Mouse (Mus musculus): ENCODE measurements around the gene Fgf11. TPM values are rescaled to one million over a fixed set of nuclear protein-coding genes. Genes with fewer than 3 reads are reported as not detected.

Fgf11 gene
- polyA plus RNA-seq, 1 experiment from 2014 or later: 3.6 TPM

DNA sequence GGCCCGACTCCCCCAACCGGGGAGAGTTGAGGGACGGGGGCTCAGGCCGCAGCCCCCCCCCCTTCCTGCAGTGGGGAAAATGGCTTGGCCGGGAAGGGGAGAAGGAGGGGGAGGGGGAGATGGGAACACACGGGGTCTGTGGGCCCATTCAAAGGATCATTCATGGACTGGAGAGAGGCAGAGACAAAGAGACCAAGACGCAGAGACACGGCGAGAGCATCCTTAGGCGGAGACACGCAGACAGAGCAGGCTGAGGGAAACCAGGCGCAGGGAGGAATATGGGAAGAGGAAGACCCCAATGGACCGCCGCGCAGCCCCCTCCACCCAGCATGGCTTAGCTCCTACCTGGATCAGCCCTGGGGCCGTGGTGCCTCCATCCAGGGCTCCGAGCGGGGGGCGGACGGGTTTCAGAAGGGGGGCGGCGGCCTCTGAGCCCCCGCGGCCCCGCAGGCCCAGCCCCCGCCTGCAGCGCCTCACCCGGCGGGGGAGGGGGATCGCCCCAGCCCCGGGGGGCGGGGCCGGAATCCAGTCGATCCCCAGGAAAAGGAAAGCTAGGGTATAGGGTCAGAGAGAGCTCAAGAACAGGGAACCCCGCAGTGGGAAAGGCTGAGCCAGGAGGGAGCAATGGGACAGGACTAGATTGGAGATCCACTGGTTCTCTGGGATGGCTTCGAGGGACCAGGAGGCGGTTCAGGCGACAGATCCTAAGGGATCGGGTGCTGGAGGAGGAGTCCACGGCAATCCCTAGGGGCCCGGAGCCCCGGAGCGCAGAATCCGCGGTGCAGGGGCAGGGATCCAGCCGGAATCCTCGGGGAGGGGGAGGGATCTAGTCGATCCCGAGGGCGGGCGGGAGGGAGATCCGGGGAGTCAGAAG, 35.3 kb upstream of the Fgf11 start:
- no peak for ATAC-seq (ENCODE audit: insufficient number of reproducible peaks, insufficient read depth, low FRiP score, low TSS enrichment, low read depth)
- Histone ChIP-seq H3K9ac (peak overlapping the region; percentile 84), H3K27ac (peak overlapping the region; percentile 95), H3K27me3 (no peaks in the 10 kb centered on the region), H3K36me3 (peaks cover 20% of the 10 kb centered on the region), H3K4me2 (peak overlapping the region; percentile 92), H3K4me3 (peak overlapping the region; percentile 80), H3K4me1 (peaks cover 45% of the 10 kb centered on the region), H3K9me3 (no peaks in the 10 kb centered on the region)
- under 1% methylated on average over 46 of the region's 52 CpGs for WGBS

DNA sequence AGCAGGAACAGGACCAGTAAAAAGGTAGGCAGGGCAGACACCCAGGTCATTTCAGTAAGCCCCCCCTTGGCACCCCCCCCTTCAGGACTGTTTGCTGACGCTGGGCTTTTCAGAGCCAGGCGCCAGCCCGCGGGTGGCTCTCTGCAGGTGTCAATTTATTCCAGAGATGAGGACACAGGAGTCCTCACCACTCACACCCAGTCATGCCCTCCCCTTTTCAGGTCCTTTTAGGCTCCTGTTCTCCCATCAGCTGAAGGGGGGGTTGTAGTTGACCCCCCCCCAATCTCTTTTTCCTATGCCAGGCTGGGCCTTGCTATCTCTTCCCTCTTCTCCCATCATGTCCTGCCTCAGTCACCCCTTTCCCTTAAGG, 34.3 kb upstream of the Fgf11 start:
- H3K9ac ChIP-seq: peak overlapping the region; percentile 84
- peaks cover 50% of the 10 kb centered on the region for H3K4me1 ChIP-seq
- H3K9me3 ChIP-seq: no peaks in the 10 kb centered on the region
- H3K27me3 ChIP-seq: no peaks in the 10 kb centered on the region
- peaks cover 29% of the 10 kb centered on the region for H3K36me3 ChIP-seq
- H3K4me2 ChIP-seq: peak overlapping the region; percentile 92
- no peak for ATAC-seq (ENCODE audit: insufficient number of reproducible peaks, insufficient read depth, low FRiP score, low TSS enrichment, low read depth)
- H3K27ac ChIP-seq: no peak overlapping the region
- WGBS: 0% methylated on average over 4 of the region's 4 CpGs
- H3K4me3 ChIP-seq: peak overlapping the region; percentile 80

DNA sequence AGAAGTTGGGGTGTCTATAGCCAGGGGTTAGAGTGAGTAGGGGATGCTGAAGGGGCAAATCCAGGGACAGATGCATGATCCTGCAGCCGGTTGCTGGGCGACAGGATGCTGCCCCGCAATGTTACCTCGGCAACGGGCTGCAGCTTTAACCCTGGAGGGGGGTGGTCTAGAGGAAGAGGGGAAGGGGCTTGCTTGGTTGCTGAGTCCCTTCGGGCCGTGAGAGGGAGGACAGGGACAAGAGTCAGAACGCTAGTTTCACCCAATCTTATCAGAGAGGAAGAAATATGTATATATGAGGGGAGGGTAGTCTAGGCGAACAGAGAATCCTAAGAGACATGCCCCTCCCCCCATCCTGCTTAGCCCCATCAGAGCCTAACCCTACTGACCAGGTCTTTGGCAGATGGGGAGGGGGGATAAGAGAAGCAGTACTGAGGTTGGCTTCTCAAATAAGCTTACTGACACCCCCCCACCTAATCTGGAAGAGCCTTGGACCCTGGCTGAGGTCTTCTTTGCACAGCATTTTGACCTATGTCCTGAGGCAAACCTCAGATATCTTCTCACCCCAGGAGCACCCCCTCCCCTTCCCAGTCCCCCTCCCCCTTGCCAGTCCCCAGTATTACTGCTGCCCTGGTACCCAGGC, 33.8 kb upstream of the Fgf11 start:
- H3K9me3 ChIP-seq: no peaks in the 10 kb centered on the region
- H3K9ac ChIP-seq: peak overlapping the region; percentile 84
- H3K4me3 ChIP-seq: peak overlapping the region; percentile 80
- H3K36me3 ChIP-seq: peaks cover 31% of the 10 kb centered on the region
- 10% methylated on average over 9 of the region's 9 CpGs for whole genome bisulfite sequencing
- peak overlapping the region; percentile 92 for H3K4me2 ChIP-seq
- ATAC-seq (ENCODE audit: insufficient number of reproducible peaks, insufficient read depth, low FRiP score, low TSS enrichment, low read depth): no peak
- peaks cover 50% of the 10 kb centered on the region for H3K4me1 ChIP-seq
- no peaks in the 10 kb centered on the region for H3K27me3 ChIP-seq
- H3K27ac ChIP-seq: peak overlapping the region; percentile 51; the same call in 1 of the 2 replicates

DNA sequence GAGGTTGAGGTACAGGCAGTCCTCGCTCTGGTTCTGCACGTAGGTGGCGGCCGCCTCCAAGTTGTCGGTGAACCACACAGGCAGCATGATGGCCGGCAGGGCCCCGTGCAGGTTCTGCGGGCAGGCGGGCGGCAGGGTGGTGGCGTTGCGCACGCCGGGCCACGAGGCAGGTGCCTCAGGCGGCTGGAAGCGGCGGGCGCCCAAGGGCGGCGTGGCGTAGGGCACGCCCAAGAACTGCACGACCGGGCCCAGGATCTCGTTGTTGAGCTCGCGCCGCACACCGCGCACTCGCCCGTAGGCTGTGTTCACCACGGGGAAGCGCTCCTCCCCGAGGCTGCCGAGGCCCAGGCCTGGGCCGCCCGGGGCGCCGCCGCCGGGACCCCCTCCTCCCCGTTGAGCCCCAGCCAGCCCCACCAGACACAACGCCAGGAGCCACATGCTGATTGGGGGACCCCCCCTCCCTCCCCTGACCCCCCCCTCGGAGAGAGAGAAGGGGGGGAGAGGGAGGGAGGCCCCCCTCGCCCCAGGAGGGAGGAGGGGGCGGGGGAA, 32.4 kb upstream of the Fgf11 start:
- ATAC-seq (ENCODE audit: insufficient number of reproducible peaks, insufficient read depth, low FRiP score, low TSS enrichment, low read depth): no peak
- peak overlapping the region; percentile 92 for H3K4me2 ChIP-seq
- peak overlapping the region; percentile 51 for H3K27ac ChIP-seq
- H3K9me3 ChIP-seq: no peaks in the 10 kb centered on the region
- H3K4me1 ChIP-seq: peaks cover 49% of the 10 kb centered on the region
- peak overlapping the region; percentile 80 for H3K4me3 ChIP-seq
- 8% methylated on average over 35 of the region's 48 CpGs for WGBS
- H3K9ac ChIP-seq: peak overlapping the region; percentile 84
- H3K36me3 ChIP-seq: peaks cover 36% of the 10 kb centered on the region
- H3K27me3 ChIP-seq: no peaks in the 10 kb centered on the region

DNA sequence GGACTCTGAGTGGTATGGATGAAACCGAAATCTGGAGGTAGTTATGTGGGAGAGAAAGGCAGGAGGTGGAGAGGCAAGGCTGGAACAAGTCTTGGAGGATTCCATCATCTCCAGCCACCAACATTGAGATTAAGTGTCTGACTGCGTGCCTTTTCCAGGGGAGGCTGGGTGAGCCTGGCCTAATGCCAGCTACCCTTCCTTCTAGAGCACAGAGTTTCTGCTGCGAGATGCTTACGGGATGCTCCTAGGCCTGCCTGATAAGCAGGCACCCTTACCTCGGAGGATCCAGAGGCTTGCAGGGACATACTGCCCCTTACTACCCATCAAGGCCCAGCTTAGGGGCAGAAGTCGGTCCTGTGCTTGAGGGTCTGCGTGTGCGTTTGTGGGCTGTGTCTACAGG, 31.9 kb upstream of the Fgf11 start:
- WGBS: 60% methylated on average over 8 of the region's 8 CpGs
- ATAC-seq (ENCODE audit: insufficient number of reproducible peaks, insufficient read depth, low FRiP score, low TSS enrichment, low read depth): no peak
- Histone ChIP-seq H3K4me2 (peak overlapping the region; percentile 92), H3K4me3 (peak overlapping the region; percentile 80), H3K36me3 (peaks cover 41% of the 10 kb centered on the region), H3K4me1 (peaks cover 46% of the 10 kb centered on the region), H3K27me3 (no peaks in the 10 kb centered on the region), H3K27ac (peak overlapping the region; percentile 51; the same call in 1 of the 2 replicates), H3K9ac (peak overlapping the region; percentile 84), H3K9me3 (no peaks in the 10 kb centered on the region)

DNA sequence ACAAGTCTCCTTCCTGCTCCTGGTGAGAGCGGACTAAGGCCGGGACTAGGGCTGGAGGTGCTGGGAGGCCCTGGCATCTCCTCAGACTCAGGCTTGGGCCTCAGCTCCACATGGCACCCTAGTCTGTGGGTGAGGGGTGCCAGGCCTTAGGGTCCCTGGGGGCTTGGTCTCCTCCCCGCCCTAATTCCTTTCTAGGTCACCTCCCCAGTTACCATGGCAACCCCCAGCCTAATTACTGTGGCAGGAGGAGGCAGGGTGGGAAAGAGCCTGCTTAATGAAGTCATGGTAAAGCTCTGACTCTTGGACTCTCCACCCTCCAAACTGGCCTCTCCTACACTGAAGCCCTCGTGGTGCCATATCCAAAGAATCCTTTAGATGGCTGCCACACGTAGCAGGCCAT, 27.2 kb upstream of the Fgf11 start:
- Histone ChIP-seq H3K9me3 (no peaks in the 10 kb centered on the region), H3K4me3 (no peak overlapping the region), H3K36me3 (peaks cover 86% of the 10 kb centered on the region), H3K4me1 (peaks cover 17% of the 10 kb centered on the region), H3K27me3 (no peaks in the 10 kb centered on the region), H3K27ac (no peak overlapping the region), H3K4me2 (no peak overlapping the region), H3K9ac (no peak overlapping the region)
- 72% methylated on average over 5 of the region's 5 CpGs for WGBS
- no peak for ATAC-seq (ENCODE audit: insufficient number of reproducible peaks, insufficient read depth, low FRiP score, low TSS enrichment, low read depth)

DNA sequence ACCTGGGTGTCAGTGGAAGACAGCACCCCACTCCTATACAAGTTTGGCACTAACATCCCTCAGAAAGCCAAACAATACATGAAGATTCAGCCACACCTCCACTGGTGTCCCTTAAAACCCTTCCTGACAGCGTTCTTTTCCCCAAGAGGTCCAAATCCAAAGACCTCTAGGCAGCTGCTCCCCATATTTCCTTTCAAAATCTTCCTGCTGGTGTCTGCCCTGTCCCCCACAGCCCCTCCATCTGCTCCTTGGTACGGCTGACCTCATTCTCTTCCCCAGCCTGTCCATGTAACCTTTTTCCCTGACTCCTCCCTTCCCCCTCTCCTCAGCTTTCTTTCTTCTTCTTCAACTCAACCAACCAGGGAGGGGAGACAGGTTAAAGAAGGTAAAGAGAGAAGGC, 21.8 kb upstream of the Fgf11 start:
- Histone ChIP-seq H3K4me2 (no peak overlapping the region), H3K9ac (no peak overlapping the region), H3K4me3 (no peak overlapping the region), H3K36me3 (peaks cover 48% of the 10 kb centered on the region), H3K27me3 (no peaks in the 10 kb centered on the region), H3K27ac (no peak overlapping the region), H3K4me1 (no peaks in the 10 kb centered on the region), H3K9me3 (no peaks in the 10 kb centered on the region)
- WGBS: 68% methylated on average over 2 of the region's 2 CpGs
- ATAC-seq (ENCODE audit: insufficient number of reproducible peaks, insufficient read depth, low FRiP score, low TSS enrichment, low read depth): no peak

DNA sequence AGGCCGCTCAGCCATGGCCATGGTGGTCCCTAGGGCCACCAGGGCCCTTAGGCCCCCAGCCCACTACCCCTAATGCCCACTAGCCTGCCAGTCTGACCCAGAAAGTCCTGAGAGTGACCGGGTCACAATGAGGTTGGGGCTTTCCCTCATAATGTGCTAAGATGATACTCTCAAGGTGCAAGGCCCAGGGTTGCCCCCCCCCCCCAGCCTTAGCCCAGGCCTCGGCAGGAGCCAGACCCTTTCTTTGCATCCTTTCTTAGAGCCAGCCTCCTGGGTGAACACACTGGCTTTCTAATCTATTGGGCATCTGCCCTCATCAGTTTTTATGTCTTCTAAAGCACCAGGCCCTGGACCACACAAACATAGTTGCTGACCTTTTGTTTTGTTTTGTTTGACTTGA, 20.4 kb upstream of the Fgf11 start, which contains the start of gene Spem1:
Spem1 (minus strand) TSS at position 101 of the 400 bp plus-strand sequence.
- Histone ChIP-seq H3K27ac (no peak within 1 kb of the TSS), H3K36me3 (peaks cover 35% of the 10 kb centered on the region), H3K4me1 (no peaks in the 10 kb centered on the region), H3K4me2 (no peak within 1 kb of the TSS), H3K9ac (no peak within 1 kb of the TSS), H3K4me3 (no peak within 1 kb of the TSS), H3K9me3 (peaks cover 7% of the 10 kb centered on the region; the same call in 1 of the 2 replicates), H3K27me3 (no peaks in the 10 kb centered on the region)
- 83% methylated on average over 3 of the region's 3 CpGs for WGBS
- no peak for ATAC-seq (ENCODE audit: insufficient number of reproducible peaks, insufficient read depth, low FRiP score, low TSS enrichment, low read depth)

DNA sequence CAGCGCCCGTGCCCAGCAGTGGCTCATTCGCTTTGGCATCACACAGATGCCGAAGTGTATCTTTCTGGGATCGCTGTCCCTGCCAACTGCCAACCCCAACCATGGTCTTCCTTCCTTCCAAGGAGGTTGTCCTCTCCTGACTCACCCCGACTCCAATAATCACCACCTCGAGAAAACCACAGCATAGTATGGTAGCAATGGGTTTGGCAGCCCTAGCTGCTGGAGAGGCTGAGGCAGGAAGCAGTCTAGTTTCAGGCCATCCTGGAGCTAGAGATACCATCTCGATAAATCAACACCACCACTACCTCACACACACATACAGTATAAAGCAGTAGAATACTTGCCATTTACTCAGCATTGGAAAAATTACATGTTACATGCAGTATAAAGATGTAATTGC, 17.2 kb upstream of the Fgf11 start:
- Histone ChIP-seq H3K9me3 (peaks cover 14% of the 10 kb centered on the region; the same call in 1 of the 2 replicates), H3K36me3 (peaks cover 4% of the 10 kb centered on the region; the same call in 1 of the 2 replicates), H3K27me3 (no peaks in the 10 kb centered on the region), H3K4me3 (no peak overlapping the region), H3K9ac (no peak overlapping the region), H3K4me1 (no peaks in the 10 kb centered on the region), H3K27ac (no peak overlapping the region), H3K4me2 (no peak overlapping the region)
- 90% methylated on average over 8 of the region's 8 CpGs for WGBS
- no peak for ATAC-seq (ENCODE audit: insufficient number of reproducible peaks, insufficient read depth, low FRiP score, low TSS enrichment, low read depth)

DNA sequence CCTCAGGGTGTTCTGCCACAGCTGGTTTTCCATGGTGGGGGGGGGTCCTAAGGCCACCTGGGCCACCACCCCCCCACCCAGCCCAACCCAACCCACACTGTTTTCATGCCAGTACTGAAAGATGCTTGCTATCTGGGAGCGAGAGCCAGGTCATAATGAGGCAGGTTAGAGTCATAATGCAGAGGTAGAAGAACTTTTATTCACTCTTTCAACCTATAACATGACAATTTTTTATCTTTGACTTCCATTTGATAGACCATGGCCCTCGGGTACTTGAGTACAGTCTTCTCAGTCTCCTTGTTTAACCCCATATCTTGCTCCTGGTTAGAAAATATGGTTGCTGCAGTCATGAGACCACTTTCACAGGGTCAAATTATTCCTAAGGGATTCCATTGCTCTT, 16.7 kb upstream of the Fgf11 start, which contains the start of gene Spem2:
Spem2 (minus strand) TSS at position 101 of the 400 bp plus-strand sequence.
- peaks cover 14% of the 10 kb centered on the region; the same call in 1 of the 2 replicates for H3K9me3 ChIP-seq
- no peaks in the 10 kb centered on the region for H3K27me3 ChIP-seq
- no peaks in the 10 kb centered on the region for H3K4me1 ChIP-seq
- ATAC-seq (ENCODE audit: insufficient number of reproducible peaks, insufficient read depth, low FRiP score, low TSS enrichment, low read depth): no peak
- WGBS: 77% methylated on average over 2 of the region's 2 CpGs
- H3K4me3 ChIP-seq: no peak within 1 kb of the TSS
- no peak within 1 kb of the TSS for H3K4me2 ChIP-seq
- H3K9ac ChIP-seq: no peak within 1 kb of the TSS
- H3K36me3 ChIP-seq: no peaks in the 10 kb centered on the region
- no peak within 1 kb of the TSS for H3K27ac ChIP-seq

DNA sequence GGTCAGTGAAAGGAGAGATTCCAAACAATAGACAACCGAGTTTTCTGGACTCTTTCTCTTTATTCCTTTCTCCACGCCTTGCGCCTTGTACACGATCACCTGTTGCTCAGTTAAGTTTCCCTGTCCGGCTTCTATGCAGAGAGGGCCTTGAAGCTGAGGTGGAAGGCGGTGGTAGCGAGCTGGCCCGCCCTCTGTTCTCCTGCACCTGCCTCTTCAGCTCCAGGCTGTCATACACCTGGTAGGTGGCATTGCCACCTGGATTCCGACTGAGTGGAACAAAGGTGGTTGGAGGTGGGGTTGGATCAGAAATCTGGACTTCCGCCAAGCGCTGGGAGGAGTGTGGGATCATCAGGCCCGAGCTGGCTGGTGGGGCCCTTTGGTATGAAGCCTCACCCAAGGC, 14.9 kb upstream of the Fgf11 start:
- no peak overlapping the region for H3K27ac ChIP-seq
- 88% methylated on average over 12 of the region's 12 CpGs for WGBS
- no peaks in the 10 kb centered on the region for H3K27me3 ChIP-seq
- H3K9me3 ChIP-seq: peaks cover 14% of the 10 kb centered on the region; the same call in 1 of the 2 replicates
- no peak overlapping the region for H3K9ac ChIP-seq
- no peak overlapping the region for H3K4me3 ChIP-seq
- no peaks in the 10 kb centered on the region for H3K36me3 ChIP-seq
- H3K4me2 ChIP-seq: no peak overlapping the region
- ATAC-seq (ENCODE audit: insufficient number of reproducible peaks, insufficient read depth, low FRiP score, low TSS enrichment, low read depth): no peak
- no peaks in the 10 kb centered on the region for H3K4me1 ChIP-seq
